Mouse (Mus musculus) adrenal gland, postnatal 36 days (tissue): ENCODE results near the gene Tkfc. TPM values are rescaled to one million over a fixed set of nuclear protein-coding genes. Genes with fewer than 3 reads are reported as not detected.
A peak's percentile ranks its signal among the peaks of the same experiment; 100 is the strongest.
"Not testable (repeated sequence)": the region's sequence is repeated elsewhere in the genome, so short reads cannot be mapped to it uniquely, and the experiment has no call there.

ENCODE experiments used
- DNase-seq, 2 experiments: peaks; one replicate each; pipeline ENCODE4 v3.0.0; 2021; ENCODE audit warnings: mixed read lengths in 1 of 2
- total RNA-seq, 2 experiments: library from RNA; stranded (reverse); gene quantifications; 2 replicates each; pipeline ENCODE4 v1.2.3; 2021

Gene Tkfc
- total RNA-seq, 2 experiments from 2014 or later: 18.0 to 20.7 TPM

DNA sequence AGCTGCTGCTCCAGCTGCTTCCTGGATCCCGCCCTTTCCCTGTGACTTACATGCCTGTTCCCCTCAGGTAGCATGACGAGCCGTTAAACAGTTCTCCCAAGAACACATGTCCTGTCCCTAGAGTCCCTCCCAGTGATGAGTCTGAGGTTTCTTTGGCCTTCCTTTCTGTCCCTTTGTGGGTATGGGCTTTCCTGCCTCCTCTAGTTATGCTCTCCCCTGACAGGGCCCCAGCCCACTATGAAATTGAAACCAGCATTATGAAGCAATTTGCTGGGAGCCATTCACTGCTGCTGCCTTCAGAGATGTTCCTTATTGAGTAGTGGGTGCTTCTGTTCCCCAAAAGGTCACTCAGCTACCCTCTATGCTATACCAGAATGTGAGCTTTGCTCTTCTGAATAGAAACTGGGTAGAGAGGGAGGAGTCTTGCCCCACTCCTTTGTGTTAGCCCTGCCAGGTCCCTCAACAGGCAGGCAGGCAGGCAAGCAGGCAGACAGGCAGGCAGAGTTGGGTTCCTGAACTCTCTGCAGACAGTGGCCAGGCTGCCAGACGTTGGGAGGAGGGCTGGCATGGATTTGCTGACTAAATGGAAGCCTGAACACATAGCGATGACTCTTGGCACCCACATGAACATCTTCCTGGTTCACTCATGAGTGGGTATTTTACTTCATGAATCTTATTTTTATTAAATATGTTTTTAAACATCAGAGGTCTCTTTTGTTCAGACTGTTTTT lies 16.2 kb downstream of the Tkfc start:
- DNase-seq: no peak

DNA sequence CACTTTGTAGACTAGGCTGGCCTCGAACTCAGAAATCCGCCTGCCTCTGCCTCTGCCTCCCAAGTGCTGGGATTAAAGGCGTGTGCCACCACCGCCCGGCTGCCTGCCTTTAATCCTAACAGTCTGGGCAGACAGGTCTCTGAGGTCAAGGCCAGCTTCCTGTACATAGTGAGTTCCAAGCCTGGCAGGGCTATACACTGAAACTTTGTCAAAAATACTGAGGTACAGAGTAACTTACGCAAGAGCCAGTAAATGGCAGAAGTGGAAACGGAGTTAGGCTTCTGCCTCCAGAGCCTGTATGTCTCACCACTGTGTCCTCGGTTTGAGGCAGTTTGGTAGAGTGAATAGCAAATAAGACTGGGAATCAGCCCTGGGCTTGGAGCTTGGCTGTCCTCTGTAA lies 18.2 kb downstream of the Tkfc start:
- no peak for DNase-seq

DNA sequence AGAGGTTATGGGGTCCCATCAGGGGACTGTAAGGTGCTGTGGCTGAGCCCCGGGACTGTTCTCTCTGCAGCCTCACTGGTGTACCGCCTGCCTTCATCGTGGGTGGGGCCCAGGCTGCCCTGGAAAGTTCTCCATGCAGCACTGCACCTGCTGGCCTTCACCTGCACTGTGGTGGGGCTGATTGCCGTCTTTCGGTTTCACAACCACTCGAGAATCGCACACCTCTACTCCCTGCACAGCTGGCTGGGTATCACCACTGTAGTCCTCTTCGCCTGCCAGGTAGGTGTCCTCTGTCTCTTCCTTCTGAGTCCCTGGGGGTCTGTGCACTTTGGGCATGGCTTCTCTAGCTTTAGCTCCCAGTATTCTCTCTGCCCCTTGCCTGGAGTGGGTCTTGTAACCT lies 20.3 kb downstream of the Tkfc start:
- no peak for DNase-seq

DNA sequence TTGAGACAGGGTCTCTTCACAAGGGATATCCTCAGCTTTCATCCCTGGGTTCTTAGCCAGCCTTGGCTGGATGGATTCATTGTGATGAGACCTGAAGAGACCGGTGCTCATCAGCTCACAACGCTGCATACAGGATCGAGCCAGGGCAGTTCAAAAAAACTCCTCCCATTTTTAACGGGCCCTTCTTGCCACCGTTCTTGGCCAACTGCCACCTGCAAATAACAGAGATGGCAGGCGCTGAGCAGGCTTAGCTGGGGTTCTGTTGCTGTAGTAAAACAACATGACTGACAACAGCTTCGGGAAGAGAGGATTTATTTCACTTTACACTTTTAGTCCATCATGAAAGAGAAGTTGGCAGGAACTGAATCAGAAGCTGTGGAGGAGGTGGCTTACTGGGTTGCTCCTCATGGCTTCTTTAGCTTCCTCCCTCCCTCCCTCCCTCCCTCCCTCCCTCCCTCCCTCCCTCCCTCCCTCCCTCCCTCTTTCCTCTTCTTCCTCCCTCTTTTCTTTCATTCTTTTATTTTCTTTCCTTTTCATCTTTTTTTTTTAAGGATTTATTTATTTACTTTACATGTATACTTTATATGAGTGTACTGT lies 21.8 kb downstream of the Tkfc start:
- no peak for DNase-seq

DNA sequence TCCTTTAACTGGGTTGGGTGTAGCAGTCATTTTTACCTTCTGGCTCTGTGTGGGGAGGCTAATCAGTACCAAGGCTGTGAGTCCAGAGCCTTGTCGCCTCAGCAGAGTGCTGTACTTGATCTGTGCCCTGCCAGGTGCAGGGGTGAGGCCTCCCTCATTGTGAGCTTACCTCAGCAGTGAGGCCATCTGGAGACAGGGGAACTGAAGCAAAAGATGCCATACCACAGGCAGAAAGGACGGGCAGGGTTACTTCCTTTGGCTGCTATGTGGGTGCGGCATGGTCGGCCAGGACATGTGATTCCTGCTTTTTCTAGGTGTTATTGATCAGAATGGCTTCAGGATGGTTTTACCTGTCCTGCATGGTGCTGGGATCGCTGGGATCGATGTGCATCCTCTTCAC lies 23.5 kb downstream of the Tkfc start:
- no peak for DNase-seq

DNA sequence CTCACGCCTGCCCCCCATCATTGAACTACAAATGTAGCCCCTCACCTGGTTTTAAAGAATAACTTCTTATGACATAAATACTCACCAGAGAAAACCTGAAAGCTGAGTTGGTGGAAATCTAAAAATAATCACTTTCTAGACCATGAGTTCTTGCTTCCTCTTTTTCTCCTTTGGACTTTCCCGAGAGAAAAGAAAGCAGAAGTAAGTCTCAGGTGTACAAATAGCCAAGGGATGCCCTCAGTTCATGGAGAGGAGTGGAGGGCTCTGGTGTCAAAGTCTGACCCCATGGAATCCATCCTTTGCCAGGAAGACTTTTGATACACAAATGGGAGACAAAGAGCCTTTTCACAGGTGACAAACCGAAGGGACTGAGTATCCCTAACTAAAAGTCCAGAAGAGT lies 24.7 kb downstream of the Tkfc start:
- DNase-seq: no peak

DNA sequence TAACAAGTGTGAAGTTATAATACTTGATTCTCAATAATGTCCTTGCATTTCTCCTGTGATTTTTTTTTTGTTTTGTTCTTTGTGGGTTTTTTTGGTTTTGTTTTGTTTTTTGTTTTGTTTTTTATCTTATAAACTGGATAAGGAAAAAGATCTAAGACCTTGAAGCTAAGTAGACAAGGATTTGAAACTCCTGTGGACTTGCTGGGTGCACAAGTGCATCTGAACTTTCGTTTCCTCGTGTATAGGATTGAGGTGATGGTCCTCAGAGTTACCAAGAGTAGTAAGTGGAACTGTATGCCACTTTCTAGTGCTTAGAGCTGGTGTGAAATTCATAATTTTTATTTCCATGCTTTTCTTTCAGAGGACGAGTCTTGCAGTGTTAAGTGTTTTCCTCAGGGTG lies 25.4 kb downstream of the Tkfc start:
- no peak for DNase-seq

DNA sequence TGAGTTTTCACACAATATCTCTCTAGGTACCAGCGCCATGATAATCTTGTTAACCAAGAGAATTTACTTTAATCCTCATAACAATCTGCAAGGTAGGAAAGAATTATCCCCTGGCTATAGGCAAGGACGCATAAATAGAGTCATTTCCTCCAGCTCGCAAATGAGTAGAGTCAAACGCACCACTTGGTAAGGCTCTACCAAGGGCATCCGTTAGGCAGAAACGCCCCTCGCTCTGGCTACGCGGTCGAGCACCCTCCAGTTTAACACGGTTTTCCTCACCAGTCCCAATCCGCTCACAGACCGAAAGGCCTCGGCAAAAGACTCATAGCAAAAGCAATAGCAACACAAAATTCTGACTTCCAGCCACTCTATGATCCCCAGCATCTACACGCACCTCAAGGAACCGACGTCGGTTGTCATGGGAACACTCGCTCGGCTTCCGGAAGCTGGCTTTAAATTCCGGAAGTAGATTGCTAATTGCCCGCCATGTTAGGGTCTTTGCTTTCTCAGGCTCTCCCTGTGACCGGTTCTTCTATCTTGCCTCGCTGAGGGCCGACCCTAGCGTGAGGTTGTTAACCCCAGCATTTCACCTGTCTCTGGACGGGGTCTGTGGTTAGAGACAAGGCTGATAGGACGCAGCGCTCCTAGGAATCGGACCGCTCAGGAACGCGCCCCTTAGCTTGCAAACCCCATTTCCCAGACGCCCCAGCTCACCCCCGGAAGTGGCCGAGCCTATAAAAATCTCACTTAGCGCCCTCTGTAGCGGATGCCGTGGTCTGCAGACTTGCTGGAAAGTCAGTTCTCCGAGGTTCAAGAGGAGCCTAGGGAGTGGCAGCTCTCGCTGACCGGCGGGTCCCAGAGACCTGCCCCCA lies 28.5 kb downstream of the Tkfc start, which contains the start of the genes Cyb561a3 and Tmem138:
Cyb561a3 (plus strand) TSS at position 483 of the 872 bp plus-strand sequence.
Tmem138 (minus strand) TSS at position 673 of the 872 bp plus-strand sequence.
- DNase-seq: peak; percentile 93 to 94

DNA sequence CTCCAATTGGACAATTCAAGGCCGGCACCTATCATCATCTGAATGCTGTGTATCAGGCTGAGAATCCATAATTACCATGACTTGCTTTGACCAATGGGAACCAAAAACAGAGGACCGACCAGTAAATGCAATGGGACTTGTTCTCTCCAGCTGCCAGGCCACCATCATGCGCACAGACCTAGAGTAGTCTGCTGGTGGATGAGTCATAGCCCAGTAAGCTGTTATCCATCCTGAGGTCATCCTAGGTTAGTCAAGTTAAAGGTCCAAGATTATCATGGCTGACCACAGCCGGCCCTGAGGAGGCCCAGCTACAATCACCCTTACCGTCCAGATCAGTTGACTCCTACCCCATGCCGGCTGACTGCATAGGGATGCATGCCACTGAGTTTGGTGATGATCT lies 35.8 kb downstream of the Tkfc start:
- no peak for DNase-seq

DNA sequence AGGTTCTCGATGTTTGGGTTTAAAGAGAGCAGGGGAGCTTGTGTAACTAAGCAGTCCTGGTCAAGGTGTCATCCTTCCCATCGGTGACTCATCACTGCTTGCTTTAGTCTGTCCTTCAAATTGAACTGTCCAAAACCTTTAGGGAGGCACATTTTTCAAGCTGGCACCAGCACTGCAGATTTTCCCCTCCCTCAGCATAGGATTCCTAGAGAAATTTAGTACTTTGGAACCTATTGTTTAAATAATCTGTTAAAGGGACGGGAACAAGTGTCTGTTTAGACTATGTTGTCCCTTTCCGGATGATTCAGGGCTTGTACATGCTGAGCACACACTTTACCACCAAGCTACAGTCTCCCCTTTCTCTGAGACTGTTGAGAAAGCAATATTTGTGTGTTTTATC lies 40.2 kb downstream of the Tkfc start:
- peak in 1 of 2 experiments; percentile 29 for DNase-seq

DNA sequence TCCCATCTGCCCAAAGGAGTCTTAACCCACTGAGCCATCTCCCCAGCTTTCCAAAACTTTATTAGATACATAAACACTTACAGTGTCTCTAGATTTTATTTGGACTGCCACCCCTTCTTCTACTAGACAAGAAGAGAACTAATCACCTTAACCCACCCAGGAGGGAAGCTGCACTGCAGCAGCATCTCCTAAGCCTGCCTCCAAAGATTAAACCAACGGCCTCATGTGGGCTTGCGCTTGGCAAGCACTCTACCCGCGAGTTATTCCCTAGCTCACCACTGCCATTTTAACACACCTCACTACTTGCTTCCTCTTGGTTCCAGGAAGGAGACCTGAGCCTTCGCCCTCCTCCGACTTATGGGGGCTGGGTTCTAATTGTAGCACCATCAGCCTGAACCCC lies 41.2 kb downstream of the Tkfc start:
- no peak for DNase-seq

DNA sequence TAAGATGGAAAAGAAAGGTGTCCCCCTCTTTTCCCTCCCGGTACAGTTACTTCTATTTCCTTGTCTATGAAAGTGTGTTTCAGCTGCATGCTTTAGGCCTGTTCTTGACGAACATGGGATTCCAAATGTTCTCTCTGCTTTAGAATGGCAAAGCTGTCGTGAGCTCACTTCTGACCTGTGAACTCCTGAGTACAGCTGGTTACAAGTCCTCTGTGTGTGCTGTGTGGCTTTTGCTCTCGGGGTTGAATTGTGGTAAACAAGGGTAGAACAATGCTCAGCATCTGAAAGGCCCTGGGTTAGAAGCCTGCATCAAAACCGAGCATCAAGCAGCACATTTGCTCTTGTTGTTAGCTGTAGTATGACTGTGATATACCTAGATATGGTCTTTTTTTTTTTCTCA lies 43.1 kb downstream of the Tkfc start:
- no peak for DNase-seq

DNA sequence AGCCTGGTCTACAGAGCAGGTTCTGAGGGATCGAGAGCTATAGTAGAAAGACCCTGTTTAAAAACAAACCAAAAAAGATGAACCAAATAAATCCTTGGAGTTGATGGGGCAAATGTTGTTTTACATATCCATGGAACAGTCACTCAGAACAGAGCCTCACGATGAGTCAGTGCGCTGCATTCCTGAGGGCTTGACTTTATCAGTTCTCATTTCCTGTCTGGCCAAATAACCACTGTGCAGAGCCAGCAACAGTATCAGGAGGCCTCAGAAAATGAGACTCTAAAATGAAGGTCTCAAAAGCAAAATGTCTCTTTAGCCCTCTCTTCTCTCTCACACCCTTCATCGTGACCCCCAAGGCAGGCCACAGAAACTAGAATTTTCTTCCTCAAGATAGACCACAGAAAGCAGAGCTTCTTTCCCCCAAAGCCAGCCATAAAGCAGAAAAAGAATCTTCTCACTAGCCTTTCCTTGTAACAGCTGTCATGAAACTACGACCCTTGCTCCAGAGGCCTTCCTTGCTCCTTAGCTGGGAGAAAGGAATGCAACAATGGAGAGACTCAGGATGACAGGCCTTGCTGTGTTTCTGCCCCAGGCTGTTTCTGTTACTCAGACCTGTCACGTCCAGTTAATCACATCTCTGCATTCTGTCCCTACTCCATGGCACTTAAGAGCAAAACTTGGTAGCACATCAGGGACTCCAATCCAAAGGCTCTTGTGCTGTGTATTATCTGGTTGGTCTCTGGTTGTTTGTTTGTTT lies 43.7 kb downstream of the Tkfc start:
- peak; percentile 50 to 64 for DNase-seq

DNA sequence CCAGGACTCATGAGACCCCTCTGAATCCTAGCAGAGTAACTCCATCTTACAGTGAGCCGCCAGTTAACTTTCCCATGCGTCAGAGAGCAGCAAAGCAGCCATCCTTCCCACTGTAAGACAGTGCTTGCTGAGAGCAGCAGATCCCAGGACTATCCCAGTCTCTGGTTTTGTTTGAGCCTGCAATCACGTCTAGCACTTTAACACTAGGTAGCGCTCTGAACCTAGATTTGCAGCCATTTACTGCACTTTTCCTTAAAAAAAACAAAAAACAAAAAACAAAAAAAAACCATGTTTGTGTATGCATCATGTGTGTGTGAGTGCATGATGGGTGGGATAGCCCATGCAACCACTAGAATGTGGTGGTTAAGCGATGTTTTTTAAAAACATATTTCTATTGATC lies 45.3 kb downstream of the Tkfc start:
- peak in 1 of 2 experiments; percentile 22 for DNase-seq

DNA sequence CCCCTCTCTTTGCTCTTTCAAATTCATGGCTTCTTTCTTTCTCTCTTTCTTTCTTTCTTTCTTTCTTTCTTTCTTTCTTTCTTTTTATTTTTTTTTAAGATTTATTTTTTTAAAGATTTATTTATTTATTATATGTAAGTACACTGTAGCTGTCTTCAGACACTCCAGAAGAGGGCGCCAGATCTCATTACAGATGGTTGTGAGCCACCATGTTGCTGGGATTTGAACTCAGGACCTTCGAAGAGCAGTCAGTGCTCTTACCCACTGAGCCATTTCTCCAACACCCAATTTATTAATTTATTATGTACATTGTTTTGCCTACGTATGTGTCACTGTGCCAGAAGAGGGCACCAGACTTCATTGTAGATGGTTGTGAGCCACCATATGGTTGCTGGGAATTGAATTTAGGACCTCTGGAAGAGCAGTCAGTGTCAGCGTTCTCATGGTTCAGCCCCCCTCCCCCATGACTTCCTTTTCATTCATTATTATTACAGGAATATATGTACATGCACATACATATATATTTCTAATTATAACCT lies 47.5 kb downstream of the Tkfc start:
- DNase-seq: not testable (repeated sequence)

DNA sequence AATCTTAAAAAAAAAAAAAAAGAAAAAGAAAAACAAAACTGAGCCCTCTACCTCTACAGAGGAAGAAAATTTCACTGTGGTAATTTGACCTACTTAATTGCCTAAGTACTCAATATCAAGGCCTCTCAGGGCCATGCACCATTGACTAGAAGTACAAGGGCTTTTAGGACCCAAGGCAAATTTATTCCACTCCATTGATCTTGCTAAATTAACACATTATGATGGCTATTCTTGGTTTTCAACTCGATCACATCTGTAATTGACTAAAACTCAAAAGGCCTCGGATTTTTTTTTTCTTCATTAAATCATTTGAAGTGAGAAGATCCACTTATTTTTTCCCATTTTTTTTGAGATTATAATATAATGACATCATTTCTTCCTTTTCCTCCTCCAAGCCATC lies 48.0 kb downstream of the Tkfc start:
- DNase-seq: no peak

DNA sequence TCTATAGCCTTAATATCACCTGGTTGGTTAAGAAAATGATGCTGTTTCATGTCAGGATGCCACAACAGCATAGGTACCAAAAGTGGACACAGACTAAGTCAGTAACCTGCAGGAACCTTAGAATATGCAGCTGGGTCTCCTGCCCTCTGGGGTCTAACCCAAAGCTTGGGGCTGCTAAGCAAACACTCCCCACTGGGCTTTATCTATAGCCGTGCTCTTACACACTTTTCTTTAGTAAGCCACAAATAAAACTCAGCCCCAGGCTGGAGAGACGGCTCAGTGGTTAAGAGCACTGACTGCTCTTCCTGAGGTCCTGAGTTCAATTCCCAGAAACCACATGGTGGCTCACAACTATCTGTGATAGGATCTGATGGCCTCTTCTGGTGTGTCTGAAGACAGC lies 48.5 kb downstream of the Tkfc start:
- DNase-seq: no peak

DNA sequence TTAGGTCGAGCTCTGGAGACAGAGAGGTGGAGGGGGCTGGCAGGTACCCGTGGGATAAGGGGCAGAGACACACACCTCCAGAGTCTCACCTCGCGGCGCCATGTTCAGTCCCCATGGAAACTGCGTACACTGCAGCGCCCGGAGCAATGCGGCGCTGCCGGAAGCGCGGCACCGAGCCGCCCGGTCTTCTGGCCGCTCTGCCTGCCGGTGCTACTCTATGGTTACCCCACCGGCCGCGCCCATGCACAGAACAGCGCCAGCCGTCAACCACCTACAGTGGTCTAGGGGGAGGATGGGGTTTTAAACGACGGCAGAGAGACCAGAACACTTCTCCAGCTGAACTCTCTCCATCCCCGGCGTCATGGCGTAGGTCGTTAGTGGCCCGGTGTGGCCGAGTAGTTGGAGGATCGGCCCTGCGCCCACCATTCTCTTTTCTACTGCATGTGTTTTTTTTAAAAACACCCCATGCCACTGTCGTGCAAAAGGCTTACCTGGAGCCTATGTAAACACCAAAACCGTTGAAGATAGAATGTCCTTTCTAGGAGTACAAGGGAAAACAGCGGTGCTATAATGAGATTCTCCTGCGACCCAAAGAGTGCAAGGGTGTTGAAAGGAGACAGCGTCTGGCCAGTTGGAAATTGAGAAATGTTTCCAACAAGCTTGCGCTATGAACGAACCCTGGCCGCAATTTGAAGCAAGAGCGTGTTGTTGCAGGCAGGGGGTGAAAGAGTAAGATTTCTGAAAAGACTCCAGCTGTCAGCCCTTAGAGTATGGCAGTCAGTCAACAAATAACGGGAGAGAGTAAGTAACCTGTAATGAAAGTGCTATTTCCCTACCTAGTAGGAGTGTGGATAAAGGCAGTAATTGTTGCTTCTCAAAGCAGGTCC lies 49.6 kb downstream of the Tkfc start, which contains the start of gene Tmem216:
Tmem216 (minus strand) TSS at position 615 of the 887 bp plus-strand sequence.
- DNase-seq: peak; percentile 90 to 93

DNA sequence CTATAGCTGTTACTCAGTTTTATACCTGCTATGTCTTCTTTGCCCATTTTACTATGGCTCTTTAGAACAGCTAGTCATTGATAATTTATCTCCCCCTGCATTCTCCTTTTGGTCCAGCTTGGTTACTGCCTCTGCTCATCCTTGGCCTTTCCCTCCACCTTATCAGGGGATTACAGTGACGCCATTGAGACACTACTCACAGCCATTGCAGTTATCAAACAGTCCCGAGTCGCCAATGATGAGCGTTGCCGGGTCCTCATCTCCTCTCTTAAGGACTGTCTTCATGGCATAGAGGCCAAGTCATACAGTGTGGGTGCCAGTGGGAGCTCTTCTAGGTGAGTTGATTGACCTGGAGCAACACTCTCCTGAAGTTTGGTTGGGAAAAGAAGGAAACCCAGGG lies 66.0 kb downstream of the Tkfc start:
- DNase-seq: no peak
